Mouse (Mus musculus) splenic B cell, adult 2 months (primary cell): ENCODE measurements around the gene Strap.

Experiments
- DNase-seq: peaks from one replicate; pipeline ENCODE4 v3.0.0-alpha.2; 2011; ENCODE audit warnings: low read depth, low spot score
- H3K27me3 ChIP-seq: 2 replicates; pipeline ENCODE4 v1.6.1; 2012; ENCODE audit warnings: mild to moderate bottlenecking, low read length, moderate library complexity, mixed read lengths; ENCODE audit not compliant: control insufficient read depth, poor library complexity, insufficient read depth, severe bottlenecking
- H3K36me3 ChIP-seq: 2 replicates; pipeline ENCODE4 v1.6.1; 2012; ENCODE audit warnings: mild to moderate bottlenecking, low read length, moderate library complexity, mixed read lengths; ENCODE audit not compliant: control insufficient read depth, poor library complexity, insufficient read depth, severe bottlenecking

Strap gene

DNA sequence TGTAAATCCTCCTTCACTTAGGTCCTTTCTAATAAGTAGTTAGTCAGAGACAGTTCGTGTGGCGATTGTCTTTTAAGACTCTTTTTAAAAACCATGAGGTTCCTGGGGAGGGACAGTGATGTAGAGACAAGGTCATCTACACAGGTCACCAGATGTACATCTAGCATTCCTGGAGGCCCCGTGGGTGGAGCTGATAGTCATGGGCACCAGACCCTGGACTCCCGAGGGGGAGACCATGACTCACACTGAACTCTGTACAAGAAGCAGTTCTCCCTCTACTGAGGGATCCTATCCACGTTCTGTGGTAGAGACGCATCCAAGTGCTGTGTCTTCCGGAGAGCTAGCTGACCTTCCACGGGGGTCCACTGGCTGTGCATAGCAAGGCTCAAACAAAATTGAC lies 42.1 kb downstream of the Strap start:
- Histone ChIP-seq H3K36me3 (peaks cover 6% of the 10 kb centered on the region; the same call in 1 of the 2 replicates), H3K27me3 (no peaks in the 10 kb centered on the region)
- DNase-seq = no peak

DNA sequence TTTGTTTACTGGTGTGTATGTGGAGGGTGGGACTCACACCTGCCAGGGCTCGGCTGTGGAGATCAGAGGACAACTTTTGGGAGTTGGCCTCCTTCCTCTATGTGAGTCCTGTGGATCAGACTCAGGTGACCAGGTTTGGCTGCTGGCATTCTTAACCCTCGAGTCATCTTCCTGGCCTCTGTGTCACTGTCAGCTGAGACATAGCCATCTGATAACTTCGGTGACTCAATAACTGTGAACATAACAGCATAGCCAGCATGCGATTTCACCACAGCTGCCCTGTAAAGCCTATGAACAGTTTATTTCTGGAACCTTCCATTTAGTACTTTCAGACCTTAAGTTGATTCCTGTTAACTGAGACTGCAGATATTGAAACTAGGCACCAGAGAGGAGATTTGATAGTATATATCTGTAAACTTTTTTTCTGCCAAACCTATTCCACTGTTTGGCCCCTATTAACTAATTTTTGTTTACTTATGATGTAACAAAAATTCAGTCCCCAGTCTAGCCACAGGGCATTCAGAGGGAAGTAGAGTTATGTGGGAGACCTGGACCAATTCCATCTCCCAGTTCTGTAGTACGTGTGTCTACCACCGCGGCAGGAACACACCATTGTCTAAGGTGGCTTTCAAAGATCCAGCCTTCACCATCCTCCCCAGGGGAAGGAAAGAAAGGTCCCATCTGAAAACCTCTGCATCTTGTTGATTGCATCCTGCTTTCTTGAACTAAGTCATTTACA lies 49.2 kb downstream of the Strap start:
- Histone ChIP-seq H3K36me3 (peaks cover 18% of the 10 kb centered on the region), H3K27me3 (no peaks in the 10 kb centered on the region)
- DNase-seq = no peak

DNA sequence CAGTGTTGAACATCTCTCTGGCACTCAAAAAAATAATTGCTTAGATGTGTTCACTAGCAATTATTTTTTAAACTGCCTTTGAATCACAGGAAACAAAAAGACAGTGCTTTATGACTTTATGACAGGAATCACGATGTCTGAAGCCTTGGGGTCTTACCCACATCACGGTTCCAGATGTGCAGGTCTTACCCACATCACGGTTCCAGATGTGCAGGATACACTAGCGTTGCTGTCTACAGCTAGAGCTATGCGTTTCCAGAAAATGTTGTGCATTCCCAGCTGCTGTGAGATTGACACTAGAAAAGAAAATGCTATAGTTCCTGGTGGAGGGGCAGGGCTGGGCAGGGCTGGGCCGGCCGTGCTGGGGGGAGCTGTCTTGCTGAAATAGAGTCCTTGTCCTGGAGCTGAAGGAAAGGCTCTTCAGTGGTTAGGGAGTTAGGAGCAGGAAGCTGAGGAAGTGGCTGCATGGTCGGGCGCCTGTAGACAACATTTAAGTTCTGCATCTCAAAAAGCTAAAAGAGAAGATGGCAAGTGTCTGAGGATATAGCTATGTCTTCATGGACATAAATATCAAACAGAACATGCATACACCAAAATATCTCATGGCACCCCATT lies 54.2 kb downstream of the Strap start:
- DNase-seq = no peak
- peaks cover 9% of the 10 kb centered on the region for H3K36me3 ChIP-seq
- no peaks in the 10 kb centered on the region for H3K27me3 ChIP-seq

DNA sequence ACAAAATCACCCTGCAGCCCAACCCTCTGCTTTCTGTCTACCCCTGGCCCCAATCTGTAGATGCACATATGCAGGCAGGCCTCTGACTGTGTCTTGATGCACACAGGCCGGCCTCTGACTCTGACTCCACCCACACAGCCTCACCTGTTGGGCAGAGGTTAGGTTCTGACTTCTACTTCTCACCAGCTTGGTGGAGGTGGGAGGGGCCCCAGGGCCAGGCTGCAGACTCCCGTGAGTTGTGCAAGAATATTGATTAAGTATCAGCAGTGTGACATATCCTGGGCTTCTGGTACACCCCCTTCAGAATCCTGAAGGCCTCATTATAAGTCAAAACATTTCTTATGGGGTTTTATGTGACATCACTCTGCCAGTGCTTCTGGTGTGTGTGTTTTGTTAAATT lies 54.8 kb downstream of the Strap start:
- Histone ChIP-seq H3K36me3 (peaks cover 9% of the 10 kb centered on the region), H3K27me3 (no peaks in the 10 kb centered on the region)
- no peak for DNase-seq

DNA sequence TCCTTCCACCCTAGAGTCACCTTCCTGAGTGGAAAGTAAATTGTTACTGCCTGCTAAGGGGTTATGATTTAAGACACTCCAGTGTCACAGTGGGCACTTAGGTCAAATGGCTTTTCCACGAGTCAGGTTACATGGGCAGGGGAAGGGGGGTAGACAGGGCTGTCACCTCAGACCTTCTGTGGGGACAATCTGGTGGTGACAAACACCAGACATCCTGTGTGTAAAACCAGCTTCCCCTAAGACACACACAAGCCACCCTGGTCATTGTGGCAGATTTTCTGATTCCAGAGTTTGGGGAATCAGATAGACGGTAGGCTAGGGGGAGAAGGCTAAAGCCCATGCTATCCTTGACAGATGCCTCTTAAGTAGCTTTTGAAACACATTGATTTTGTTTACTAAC lies 60.6 kb downstream of the Strap start:
- Histone ChIP-seq H3K27me3 (no peaks in the 10 kb centered on the region), H3K36me3 (peaks cover 9% of the 10 kb centered on the region)
- no peak for DNase-seq

DNA sequence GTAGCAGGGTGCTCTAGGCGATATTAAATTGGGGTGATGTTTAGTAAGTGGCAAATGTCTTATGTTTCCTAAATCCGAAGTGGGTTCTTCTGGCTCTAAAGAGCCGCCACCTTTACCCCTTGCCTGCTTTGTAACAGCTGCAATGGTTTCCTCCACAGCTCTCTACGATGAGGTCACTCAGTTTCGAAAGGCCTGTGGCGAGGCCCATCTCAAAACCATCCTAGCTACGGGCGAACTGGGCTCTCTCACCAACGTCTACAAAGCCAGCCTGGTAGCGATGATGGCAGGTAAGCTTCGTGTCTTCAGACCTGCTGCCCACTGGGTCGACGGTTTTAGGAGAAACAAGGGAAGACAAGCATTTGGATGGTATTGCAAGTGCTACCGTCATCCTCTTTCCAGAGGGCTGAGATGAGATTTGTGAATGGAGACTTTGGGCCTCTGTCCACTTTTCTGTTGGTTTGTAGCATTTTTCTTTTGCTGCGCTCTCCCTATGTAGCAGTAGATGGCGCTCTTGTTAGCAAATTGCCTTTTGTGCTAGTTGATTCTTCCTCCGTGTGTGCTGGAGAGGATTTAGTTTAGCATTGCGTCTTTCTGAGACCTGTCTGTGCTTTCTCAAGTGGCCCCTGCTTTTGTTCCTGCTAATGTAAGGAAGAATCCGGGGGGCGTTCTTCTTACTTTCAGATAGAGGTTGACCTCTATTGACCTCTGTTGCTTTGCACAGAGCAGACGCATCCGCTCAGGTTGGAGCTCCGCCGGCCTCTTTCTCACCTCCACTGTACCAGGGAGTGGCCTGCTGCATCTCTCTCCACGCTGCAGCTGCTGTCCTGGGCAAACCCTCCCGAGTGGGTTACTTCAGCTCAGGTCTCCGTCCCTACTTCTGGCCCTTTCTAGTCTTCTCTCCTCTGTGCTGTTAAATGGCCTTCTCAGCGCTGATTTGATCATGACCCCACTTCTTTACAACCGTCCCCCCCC lies 62.0 kb downstream of the Strap start:
- Histone ChIP-seq H3K36me3 (peaks cover 12% of the 10 kb centered on the region), H3K27me3 (no peaks in the 10 kb centered on the region)
- peak; percentile 7 for DNase-seq

DNA sequence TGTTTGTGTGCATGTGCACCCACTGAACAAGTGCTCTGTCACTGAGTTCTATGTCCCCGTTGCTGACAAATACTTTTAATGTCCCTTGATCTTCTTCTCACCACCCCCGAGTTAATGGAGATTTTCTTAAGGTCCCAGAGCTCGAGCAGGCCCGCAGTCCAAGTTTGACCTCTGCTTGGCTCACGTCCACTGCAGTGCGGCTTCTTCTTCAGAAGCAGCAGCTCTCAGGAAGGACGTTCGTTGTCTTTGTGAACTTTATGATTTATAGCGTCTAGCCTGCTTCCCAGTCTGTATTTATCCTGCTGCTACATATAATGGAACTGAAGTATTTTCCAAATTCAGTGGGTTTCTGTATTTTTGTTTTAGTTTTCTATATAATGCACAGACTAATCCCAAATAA lies 64.4 kb downstream of the Strap start:
- no peak for DNase-seq
- H3K27me3 ChIP-seq = no peaks in the 10 kb centered on the region
- peaks cover 12% of the 10 kb centered on the region for H3K36me3 ChIP-seq
